Mouse (Mus musculus): ENCODE measurements around the gene Mbtps2. TPM values are rescaled to one million over a fixed set of nuclear protein-coding genes. Genes with fewer than 3 reads are reported as not detected.
A peak's percentile ranks its signal among the peaks of the same experiment; 100 is the strongest.

The Mbtps2 gene
- polyA plus RNA-seq, 1 experiment from 2014 or later = 30.3 TPM

DNA sequence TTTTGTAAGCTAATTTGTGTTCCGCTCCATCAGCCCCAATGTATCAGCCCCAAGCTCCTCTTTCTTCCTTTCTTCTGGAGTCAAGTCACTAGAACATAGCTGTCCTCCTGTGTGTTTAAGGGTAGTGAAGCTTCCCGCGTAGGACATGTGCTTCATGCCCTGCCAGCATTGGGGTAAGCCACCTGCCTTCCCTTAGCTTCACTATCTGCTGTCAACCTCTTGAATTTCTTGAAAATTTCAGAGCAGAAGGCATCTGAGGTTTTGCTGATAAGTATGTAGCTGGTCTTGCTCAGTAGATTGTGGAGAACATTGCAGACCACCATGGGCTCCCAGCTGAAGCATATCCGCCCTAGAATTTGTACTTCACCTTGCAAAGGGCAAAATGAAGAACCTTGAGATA lies 105.4 kb downstream of the Mbtps2 start:
- 77% methylated on average over 4 of the region's 4 CpGs for WGBS
- no peaks in the 10 kb centered on the region for H3K36me3 ChIP-seq
- no peak overlapping the region for H3K9ac ChIP-seq
- no peak for ATAC-seq (ENCODE audit: low FRiP score)
- peaks cover 5% of the 10 kb centered on the region; the same call in 1 of the 2 replicates for H3K4me1 ChIP-seq
- H3K4me2 ChIP-seq (replicated peaks) = no peak overlapping the region
- H3K9me3 ChIP-seq (replicated peaks) = no peaks in the 10 kb centered on the region
- no peak overlapping the region for H3K4me3 ChIP-seq
- no peak overlapping the region for H3K27ac ChIP-seq
- H3K27me3 ChIP-seq = no peaks in the 10 kb centered on the region

DNA sequence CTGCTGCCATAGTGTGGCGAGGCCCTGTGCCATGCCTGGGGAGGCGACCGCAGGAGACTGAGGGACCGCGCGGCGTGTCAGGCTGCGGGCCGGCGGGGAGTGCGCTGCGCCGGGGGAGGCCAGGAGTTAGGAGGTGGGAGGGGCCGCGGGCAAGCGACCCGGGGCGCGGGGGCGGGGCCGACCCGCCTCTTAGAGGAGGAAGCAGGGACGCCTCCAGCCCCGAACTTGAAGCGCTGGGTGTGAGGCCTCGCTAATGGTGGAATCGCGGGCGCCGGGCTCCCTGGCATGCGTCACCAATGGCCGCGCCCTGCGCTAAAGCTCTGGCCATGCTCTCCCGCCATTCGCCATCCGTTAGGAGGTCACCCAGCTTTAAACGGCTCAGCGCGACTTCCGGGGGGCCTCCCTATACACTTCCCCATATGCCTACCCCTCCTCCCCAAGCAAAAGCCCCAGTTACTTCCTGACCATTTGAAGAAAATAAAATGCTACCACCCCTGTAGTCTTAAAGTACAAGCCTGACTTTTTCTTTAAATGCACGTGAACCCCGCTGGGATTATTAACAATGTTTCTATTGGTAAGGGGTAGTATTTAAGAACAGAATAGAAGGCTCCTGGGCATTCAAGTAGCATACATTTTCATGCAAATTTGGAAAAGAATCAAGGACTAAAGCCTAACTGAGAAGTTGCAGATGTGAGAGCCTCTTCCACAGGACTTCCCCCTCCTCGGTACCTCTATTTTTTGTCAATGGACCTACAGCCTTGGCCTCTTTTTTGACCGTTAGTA lies 106.4 kb downstream of the Mbtps2 start, which contains the start of gene Sms:
TSS of gene Sms (minus strand) at position 344 of the 783 bp plus-strand sequence.
- H3K27ac ChIP-seq = peak within 1 kb of the TSS; percentile 94
- 20% methylated on average over 36 of the region's 45 CpGs for WGBS

DNA sequence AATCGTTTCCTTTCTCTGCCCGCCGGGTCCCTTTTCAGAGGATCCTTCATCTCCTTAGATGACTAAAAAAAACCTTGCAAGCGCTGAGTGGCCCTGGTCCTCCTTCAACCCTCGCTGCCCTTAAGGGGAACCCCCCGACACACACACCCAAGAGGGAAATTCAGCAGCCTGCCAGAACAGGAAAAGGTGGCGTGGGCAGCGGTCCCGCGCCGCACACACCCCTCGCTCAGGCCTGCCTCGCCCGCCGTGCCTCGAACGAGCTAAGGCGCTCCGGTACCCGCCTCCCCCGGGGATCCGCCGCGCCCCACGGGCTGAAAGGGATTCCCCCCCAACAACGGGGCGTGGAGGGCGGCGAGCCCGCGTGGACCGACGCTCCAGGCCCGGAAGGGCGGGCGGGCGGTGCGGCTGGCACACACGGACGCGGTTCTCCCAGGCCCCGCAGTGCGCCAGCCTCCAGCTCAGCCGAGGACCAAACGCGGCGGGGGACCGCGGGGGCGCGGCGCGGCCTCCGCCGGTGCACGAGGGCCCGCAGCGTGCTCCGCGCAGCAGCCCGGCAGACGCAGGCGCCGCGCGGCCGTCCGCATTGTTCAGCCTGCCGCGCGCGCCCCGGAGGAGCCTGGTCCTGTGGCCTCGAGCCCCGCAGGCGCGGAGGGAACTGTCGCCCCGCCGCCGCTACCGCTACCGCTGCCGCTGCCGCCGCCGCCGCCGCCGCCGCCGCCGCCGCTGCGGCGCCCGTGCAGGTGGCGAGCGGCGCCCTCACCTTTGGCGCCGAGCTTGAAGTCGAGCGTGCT lies 107.2 kb downstream of the Mbtps2 start:
- 13% methylated on average over 79 of the region's 104 CpGs for WGBS

More for the DNA sequence above, 106.4 kb downstream of the Mbtps2 start, which contains the start of gene Sms:
- H3K9ac ChIP-seq = peak within 1 kb of the TSS; percentile 78
- peak; percentile 92 for ATAC-seq (ENCODE audit: low FRiP score)
- H3K4me1 ChIP-seq = peaks cover 5% of the 10 kb centered on the region; the same call in 1 of the 2 replicates
- H3K4me3 ChIP-seq = peak within 1 kb of the TSS; percentile 71
- no peaks in the 10 kb centered on the region for H3K36me3 ChIP-seq
- no peaks in the 10 kb centered on the region for H3K27me3 ChIP-seq
- H3K9me3 ChIP-seq (replicated peaks) = no peaks in the 10 kb centered on the region
- H3K4me2 ChIP-seq (replicated peaks) = peak within 1 kb of the TSS; percentile 42

DNA sequence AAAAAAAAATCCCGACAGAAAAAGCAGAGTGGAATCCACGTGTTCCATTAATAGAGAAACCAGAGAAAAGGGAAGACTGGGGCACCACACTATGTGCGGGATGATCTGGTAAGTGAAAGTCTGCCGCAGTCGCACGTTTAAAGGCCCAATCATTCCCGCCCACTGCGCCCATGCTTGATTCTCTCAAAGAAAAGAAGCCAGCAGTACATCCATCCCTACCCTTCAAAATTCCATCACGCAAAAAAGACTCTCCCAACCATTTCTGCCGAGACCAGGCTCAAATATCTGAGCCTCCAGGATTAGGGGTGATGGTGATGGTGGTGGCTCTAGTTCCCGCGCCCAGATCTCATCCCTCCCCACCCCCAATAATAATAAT lies 107.8 kb downstream of the Mbtps2 start:
- peak overlapping the region; percentile 78 for H3K9ac ChIP-seq
- no peaks in the 10 kb centered on the region for H3K27me3 ChIP-seq
- peak overlapping the region; percentile 94 for H3K27ac ChIP-seq
- H3K9me3 ChIP-seq (replicated peaks) = no peaks in the 10 kb centered on the region
- peaks cover 5% of the 10 kb centered on the region; the same call in 1 of the 2 replicates for H3K4me1 ChIP-seq
- no peak for ATAC-seq (ENCODE audit: low FRiP score)
- H3K4me2 ChIP-seq (replicated peaks) = peak overlapping the region; percentile 42
- H3K36me3 ChIP-seq = no peaks in the 10 kb centered on the region
- WGBS = 23% methylated on average over 12 of the region's 12 CpGs
- H3K4me3 ChIP-seq = peak overlapping the region; percentile 71

More for the DNA sequence above, 107.2 kb downstream of the Mbtps2 start:
- no peaks in the 10 kb centered on the region for H3K36me3 ChIP-seq
- peak; percentile 78 for ATAC-seq (ENCODE audit: low FRiP score)
- H3K9me3 ChIP-seq (replicated peaks) = no peaks in the 10 kb centered on the region
- H3K4me3 ChIP-seq = peak overlapping the region; percentile 71
- peaks cover 5% of the 10 kb centered on the region; the same call in 1 of the 2 replicates for H3K4me1 ChIP-seq
- peak overlapping the region; percentile 42 for H3K4me2 ChIP-seq (replicated peaks)
- no peaks in the 10 kb centered on the region for H3K27me3 ChIP-seq
- peak overlapping the region; percentile 94 for H3K27ac ChIP-seq
- peak overlapping the region; percentile 78 for H3K9ac ChIP-seq

DNA sequence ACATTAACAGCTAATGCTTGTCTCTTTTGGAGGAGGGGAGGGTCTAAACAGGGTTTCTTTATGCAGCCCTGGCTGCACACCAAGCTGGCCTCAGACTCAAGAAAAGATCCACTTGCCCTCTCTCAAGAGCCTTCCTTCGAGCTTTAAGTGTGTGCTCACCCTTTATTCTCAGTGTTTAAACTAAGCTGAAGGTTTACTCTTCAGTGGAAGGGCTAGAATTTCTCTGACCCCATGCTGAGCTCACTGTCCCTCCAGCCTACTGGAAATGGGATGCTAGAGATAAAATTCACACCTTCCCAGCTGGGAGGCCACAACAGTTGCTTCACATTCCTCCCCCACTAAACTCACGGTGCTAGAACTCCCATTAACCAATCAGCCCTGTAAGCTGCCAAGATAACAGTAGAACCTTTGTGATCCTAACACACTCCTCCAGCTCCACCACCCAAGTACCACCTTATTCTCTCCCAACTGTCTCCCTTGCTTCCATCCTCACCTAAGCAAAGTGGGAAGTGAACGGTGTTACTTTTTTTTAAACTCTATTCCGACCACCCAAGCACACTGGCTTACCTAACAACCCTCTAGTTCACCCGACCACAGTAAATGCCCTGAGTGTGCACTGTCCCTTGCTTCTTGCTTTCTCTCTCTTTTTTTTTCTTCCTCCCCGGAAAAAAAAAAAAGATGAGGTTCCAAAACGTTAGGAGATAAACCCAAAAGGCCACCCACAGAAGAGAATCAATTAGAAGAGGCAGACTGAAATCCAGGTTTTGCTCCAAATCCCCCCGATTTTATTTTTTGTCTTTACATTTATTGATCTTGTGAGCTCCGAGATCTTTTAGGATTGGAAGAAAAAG lies 108.4 kb downstream of the Mbtps2 start:
- Histone ChIP-seq H3K27ac (no peak overlapping the region), H3K27me3 (no peaks in the 10 kb centered on the region), H3K36me3 (no peaks in the 10 kb centered on the region), H3K4me3 (peak overlapping the region; percentile 71), H3K4me2 (replicated peaks) (peak overlapping the region; percentile 42), H3K9ac (peak overlapping the region; percentile 9; the same call in 1 of the 2 replicates), H3K4me1 (peaks cover 5% of the 10 kb centered on the region; the same call in 1 of the 2 replicates), H3K9me3 (replicated peaks) (no peaks in the 10 kb centered on the region)
- 31% methylated on average over 9 of the region's 9 CpGs for WGBS
- no peak for ATAC-seq (ENCODE audit: low FRiP score)

DNA sequence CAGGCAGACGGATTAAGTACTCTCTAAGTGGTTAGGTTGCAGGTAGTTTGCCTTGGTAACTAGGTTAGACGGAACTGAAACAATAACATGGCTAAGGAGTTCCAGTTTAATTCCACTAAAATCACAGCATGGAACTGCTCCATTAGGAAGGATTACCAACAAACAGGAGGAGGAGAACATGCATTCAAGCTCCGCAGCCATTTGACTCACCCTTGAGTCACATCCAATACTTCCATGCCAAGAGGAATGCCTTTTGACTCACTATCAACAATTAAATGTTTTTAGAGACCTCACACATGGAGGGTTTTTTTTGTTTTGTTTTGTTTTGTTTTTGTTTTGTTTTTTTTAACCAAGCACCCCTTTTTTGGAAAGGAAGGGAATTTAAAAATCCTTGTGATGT lies 109.7 kb downstream of the Mbtps2 start:
- 82% methylated on average over 3 of the region's 3 CpGs for WGBS
- no peaks in the 10 kb centered on the region for H3K27me3 ChIP-seq
- ATAC-seq (ENCODE audit: low FRiP score) = no peak
- H3K4me2 ChIP-seq (replicated peaks) = no peak overlapping the region
- H3K4me1 ChIP-seq = peaks cover 5% of the 10 kb centered on the region; the same call in 1 of the 2 replicates
- no peaks in the 10 kb centered on the region for H3K36me3 ChIP-seq
- H3K27ac ChIP-seq = no peak overlapping the region
- no peak overlapping the region for H3K9ac ChIP-seq
- no peak overlapping the region for H3K4me3 ChIP-seq
- H3K9me3 ChIP-seq (replicated peaks) = no peaks in the 10 kb centered on the region

DNA sequence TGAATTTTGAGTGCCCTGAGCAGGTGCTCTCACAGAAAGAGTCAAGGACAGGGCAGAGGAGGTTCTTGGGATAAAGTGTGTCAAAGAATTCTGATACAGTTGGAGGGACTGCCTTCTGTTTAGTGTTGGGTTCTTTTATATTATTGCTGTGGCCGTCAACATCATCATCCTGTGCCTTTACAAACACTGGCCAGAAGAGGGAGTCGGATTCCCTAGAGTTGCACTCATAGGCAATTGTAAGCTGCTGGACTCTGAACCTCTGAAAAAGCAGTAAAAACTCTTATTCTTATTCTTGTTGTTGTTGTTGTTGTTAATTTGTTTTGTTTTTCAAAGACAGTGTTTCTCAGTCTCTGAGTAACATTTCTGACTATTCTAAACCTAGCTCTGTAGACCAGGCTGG lies 111.8 kb downstream of the Mbtps2 start:
- Histone ChIP-seq H3K9me3 (replicated peaks) (no peaks in the 10 kb centered on the region), H3K4me2 (replicated peaks) (no peak overlapping the region), H3K36me3 (no peaks in the 10 kb centered on the region), H3K4me3 (no peak overlapping the region), H3K27ac (no peak overlapping the region), H3K4me1 (peaks cover 5% of the 10 kb centered on the region; the same call in 1 of the 2 replicates), H3K9ac (no peak overlapping the region), H3K27me3 (no peaks in the 10 kb centered on the region)
- WGBS = 65% methylated on average over 2 of the region's 2 CpGs
- ATAC-seq (ENCODE audit: low FRiP score) = no peak

Other genes starting within 250 kb of the Mbtps2 start
- 0.57 and 0.89 TPM in 2 replicates for gene Phex, start 183.4 kb downstream of the Mbtps2 start, polyA plus RNA-seq (2016; fragmentation: Nextera tagmentation; extraction: Ambion mirVana)
- 90.8 and 106 TPM in 2 replicates for gene Sms, start 106.4 kb downstream of the Mbtps2 start, polyA plus RNA-seq (2016; fragmentation: Nextera tagmentation; extraction: Ambion mirVana)
- gene Yy2, start 29.7 kb downstream of the Mbtps2 start, polyA plus RNA-seq (2016; fragmentation: Nextera tagmentation; extraction: Ambion mirVana) = 4.6 and 5.0 TPM in 2 replicates
- gene Smpx, start 100.2 kb upstream of the Mbtps2 start, polyA plus RNA-seq (2016; fragmentation: Nextera tagmentation; extraction: Ambion mirVana) = 1.1 and 3.3 TPM in 2 replicates
- gene Klhl34, start 219.7 kb upstream of the Mbtps2 start, polyA plus RNA-seq (2016; fragmentation: Nextera tagmentation; extraction: Ambion mirVana) = 2.2 and 2.3 TPM in 2 replicates

Data from hindbrain, embryonic 12.5 days (tissue).